In the genomic region with DNA sequence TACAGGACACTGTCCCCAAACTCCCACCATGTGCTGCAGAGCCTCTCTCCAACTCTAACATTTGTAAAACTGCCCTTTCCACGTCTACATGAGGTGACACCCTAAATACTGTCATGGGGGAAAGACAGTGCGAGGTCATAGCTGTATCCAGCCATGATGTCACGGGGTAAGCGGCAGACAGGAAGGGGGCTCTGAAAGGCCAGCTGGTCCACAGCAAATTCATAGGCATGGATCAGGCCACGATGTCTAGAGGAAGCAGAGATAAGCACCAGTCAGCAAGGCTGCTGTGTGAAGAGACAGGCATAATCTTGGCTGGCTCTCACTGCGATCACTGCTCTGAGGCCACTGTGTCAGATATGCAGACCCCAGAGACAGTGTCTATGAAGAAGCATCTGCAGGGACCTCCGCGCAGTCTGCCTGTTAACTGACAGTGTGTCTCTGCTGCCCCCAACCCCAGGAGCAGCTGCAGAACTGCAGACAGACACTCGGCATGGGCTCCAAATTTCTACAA, we compare ENCODE assay signal across 19 mouse cellular contexts. TPM values are rescaled to one million over a fixed set of nuclear protein-coding genes. Genes with fewer than 3 reads are reported as not detected.
DNase-seq lines count a peak whose midpoint lies in the region; ATAC-seq and TF ChIP-seq lines count a peak whose summit lies in the region.
"Had no signal": no experiment of that assay in that cellular context is flagged by ENCODE, and none has a peak within 500 bp of the region (broad histone marks: within the 10 kb centered on the region; RNA-seq: fewer than 3 reads in every experiment).

No protein-coding gene starts in this region.

- intact Hi-C loops in heart, postnatal 10 days (cut with DNase I), result loop anchor here (5.0 kb wide), 1 partner anchor 46 kb away; no protein-coding TSS in a partner anchor

- no peak for TF ChIP-seq CTCF in layer of hippocampus, adult 2 months (conservative IDR thresholded peaks at IDR 0.05)
- no peak for TF ChIP-seq CTCF in lung, postnatal 0 days (IDR thresholded peaks at IDR 0.05)

- peak overlapping the region; percentile 63 for H3K27ac ChIP-seq in heart, embryonic 11.5 days (ENCODE audit: low read depth, low read length)
- H3K27ac ChIP-seq in layer of hippocampus, adult 2 months, result peak overlapping the region; percentile 61; the same call in 1 of the 2 replicates
- no peak overlapping the region for H3K27ac ChIP-seq in lung, postnatal 0 days (ENCODE audit: low read length)
- H3K27ac ChIP-seq: forebrain, embryonic 15.5 days; hindbrain, embryonic 13.5 days; midbrain, embryonic 15.5 days; neural tube, embryonic 13.5 days had no signal

- H3K9me3 ChIP-seq in heart, embryonic 11.5 days (replicated peaks; ENCODE audit: control insufficient read depth, low read length), result no peaks in the 10 kb centered on the region
- no peaks in the 10 kb centered on the region for H3K9me3 ChIP-seq in lung, postnatal 0 days (ENCODE audit: low read length)
- H3K9me3 ChIP-seq: forebrain, embryonic 15.5 days; hindbrain, embryonic 13.5 days; kidney, embryonic 15.5 days; midbrain, embryonic 15.5 days; neural tube, embryonic 13.5 days had no signal

- H3K4me1 ChIP-seq in heart, embryonic 11.5 days (ENCODE audit: control insufficient read depth, insufficient read depth, low read length), result peaks cover 30% of the 10 kb centered on the region
- H3K4me1 ChIP-seq in lung, postnatal 0 days (ENCODE audit: insufficient read depth, low read depth, low read length), result no peaks in the 10 kb centered on the region

- WGBS in heart, embryonic 11.5 days (ENCODE audit: insufficient replicate concordance), result 49% methylated on average over 9 of the region's 9 CpGs
- WGBS in lung, postnatal 0 days, result 61% methylated on average over 9 of the region's 9 CpGs

- no peak overlapping the region for H3K4me3 ChIP-seq in heart, embryonic 11.5 days (ENCODE audit: low read depth, low read length)
- H3K4me3 ChIP-seq in layer of hippocampus, adult 2 months, result no peak overlapping the region
- no peak overlapping the region for H3K4me3 ChIP-seq in lung, postnatal 0 days (ENCODE audit: low read depth, low read length)
- H3K4me3 ChIP-seq: forebrain, embryonic 15.5 days; hindbrain, embryonic 13.5 days; kidney, embryonic 15.5 days; midbrain, embryonic 15.5 days; neural tube, embryonic 13.5 days had no signal

- H3K27me3 ChIP-seq in heart, embryonic 11.5 days (ENCODE audit: control insufficient read depth, insufficient read depth, low read length), result no peaks in the 10 kb centered on the region
- no peaks in the 10 kb centered on the region for H3K27me3 ChIP-seq in lung, postnatal 0 days (replicated peaks; ENCODE audit: insufficient read depth, low read length)
- H3K27me3 ChIP-seq: forebrain, embryonic 15.5 days; hindbrain, embryonic 13.5 days; kidney, embryonic 15.5 days; midbrain, embryonic 15.5 days; neural tube, embryonic 13.5 days had no signal

- DNase-seq in heart, postnatal 10 days, result no peak
- DNase-seq in layer of hippocampus, adult 2 months (ENCODE audit: low spot score in 2 of 2), result no peak
- no peak for DNase-seq in layer of hippocampus, adult 11-12 months (ENCODE audit: low spot score)
- DNase-seq in lung, postnatal 0 days (ENCODE audit: low spot score), result no peak
- DNase-seq in lung, postnatal 4 days, result no peak
- DNase-seq in kidney, postnatal 4 days, result no peak
- DNase-seq: cerebellum, adult 11-12 months; embryo, embryonic 11 days; kidney, adult 11 months; kidney, postnatal 36 days; liver, postnatal 0 days had no signal

- no peak overlapping the region for H3K9ac ChIP-seq in heart, embryonic 11.5 days (ENCODE audit: low read depth, low read length)
- no peak overlapping the region for H3K9ac ChIP-seq in lung, postnatal 0 days (replicated peaks; ENCODE audit: low read depth)
- H3K9ac ChIP-seq: forebrain, embryonic 15.5 days; hindbrain, embryonic 13.5 days; kidney, embryonic 15.5 days; liver, postnatal 0 days; midbrain, embryonic 15.5 days; neural tube, embryonic 13.5 days had no signal

- ATAC-seq in heart, embryonic 11.5 days (replicated peaks; ENCODE audit: insufficient number of reproducible peaks, low FRiP score, low TSS enrichment), result peak; percentile 32; the same call in 1 of the 2 replicates
- ATAC-seq in lung, postnatal 0 days, result 0 out of 2 replicates have a peak, but pooled peaks have one; percentile 21
- ATAC-seq: forebrain, embryonic 15.5 days; liver, postnatal 0 days; midbrain, embryonic 15.5 days had no signal

- H3K36me3 ChIP-seq in heart, embryonic 11.5 days (ENCODE audit: control insufficient read depth, insufficient read depth, low read length), result peaks cover 15% of the 10 kb centered on the region
- peaks cover 19% of the 10 kb centered on the region for H3K36me3 ChIP-seq in lung, postnatal 0 days (ENCODE audit: insufficient read depth, low read length)

- H3K4me2 ChIP-seq in heart, embryonic 11.5 days, result no peak overlapping the region
- H3K4me2 ChIP-seq in lung, postnatal 0 days (replicated peaks; ENCODE audit: low read depth, low read length), result no peak overlapping the region
- H3K4me2 ChIP-seq: forebrain, embryonic 15.5 days; hindbrain, embryonic 13.5 days; kidney, embryonic 15.5 days; liver, embryonic 11.5 days; midbrain, embryonic 15.5 days; neural tube, embryonic 13.5 days had no signal

- no peak for TF ChIP-seq EP300 in lung, postnatal 0 days (IDR thresholded peaks at IDR 0.05)

RNA-seq across cellular contexts. Expression of a gene that starts 40.5 kb away (rescaled TPM):
- polyA plus RNA-seq in heart, embryonic 11.5 days (2014; fragmentation: Nextera tagmentation; extraction: Ambion mirVana), result 17.9 and 21.3 TPM in 2 replicates
- total RNA-seq in heart, postnatal 10 days (2021), result 100 to 1,000 TPM; 111 to 112 TPM
- 10 to 100 TPM; 88.0 to 91.2 TPM for total RNA-seq in layer of hippocampus, adult 2 months (2021)
- 1.5 and 1.6 TPM in 2 replicates for polyA plus RNA-seq in lung, postnatal 0 days (2015; fragmentation: Nextera tagmentation; extraction: Ambion mirVana)
- total RNA-seq: MEL had no signal
